Comparison of ENCODE assay signal across 19 mouse cellular contexts in genomic region chr14:123291118-123292007, GRCm38 (mm10).
DNase-seq lines count a peak whose midpoint lies in the region; ATAC-seq and TF ChIP-seq lines count a peak whose summit lies in the region.
"Had no signal": no experiment of that assay in that cellular context is flagged by ENCODE, and none has a peak within 500 bp of the region (broad histone marks: within the 10 kb centered on the region; RNA-seq: fewer than 3 reads in every experiment).

No protein-coding gene starts in this region.

- H3K27ac ChIP-seq in hindbrain, postnatal 0 days: no peak overlapping the region
- no peak overlapping the region for H3K27ac ChIP-seq in hindbrain, embryonic 13.5 days
- no peak overlapping the region for H3K27ac ChIP-seq in midbrain, embryonic 14.5 days (replicated peaks; ENCODE audit: low read depth, low read length)
- no peak overlapping the region for H3K27ac ChIP-seq in midbrain, embryonic 11.5 days (ENCODE audit: low read depth, low read length)
- H3K27ac ChIP-seq in forebrain, embryonic 16.5 days (ENCODE audit: low read length): no peak overlapping the region
- H3K27ac ChIP-seq: heart, embryonic 13.5 days; hindbrain, embryonic 10.5 days; neural tube, embryonic 13.5 days had no signal

- H3K9me3 ChIP-seq in hindbrain, postnatal 0 days (ENCODE audit: low read length): no peaks in the 10 kb centered on the region
- H3K9me3 ChIP-seq in hindbrain, embryonic 13.5 days: no peaks in the 10 kb centered on the region
- no peaks in the 10 kb centered on the region for H3K9me3 ChIP-seq in midbrain, embryonic 14.5 days (ENCODE audit: control insufficient read depth, low read length)
- no peaks in the 10 kb centered on the region for H3K9me3 ChIP-seq in midbrain, embryonic 11.5 days (ENCODE audit: control insufficient read depth, low read length)
- no peaks in the 10 kb centered on the region for H3K9me3 ChIP-seq in forebrain, embryonic 16.5 days (ENCODE audit: control insufficient read depth, low read length)
- H3K9me3 ChIP-seq: heart, embryonic 13.5 days; hindbrain, embryonic 10.5 days; neural tube, embryonic 13.5 days had no signal

- H3K36me3 ChIP-seq in hindbrain, postnatal 0 days (ENCODE audit: insufficient read depth, low read length): peaks cover 3% of the 10 kb centered on the region; the same call in 1 of the 2 replicates
- 0 out of 2 replicates have a peak, but pooled peaks cover 4% of the 10 kb centered on the region for H3K36me3 ChIP-seq in hindbrain, embryonic 13.5 days
- H3K36me3 ChIP-seq in midbrain, embryonic 14.5 days (ENCODE audit: control insufficient read depth, insufficient read depth, low read length): no peaks in the 10 kb centered on the region
- H3K36me3 ChIP-seq in midbrain, embryonic 11.5 days (ENCODE audit: control insufficient read depth, insufficient read depth, low read length): no peaks in the 10 kb centered on the region
- H3K36me3 ChIP-seq in forebrain, embryonic 16.5 days (ENCODE audit: control insufficient read depth, insufficient read depth): no peaks in the 10 kb centered on the region
- H3K36me3 ChIP-seq: heart, embryonic 13.5 days; hindbrain, embryonic 10.5 days had no signal

- no peak overlapping the region for H3K4me2 ChIP-seq in hindbrain, postnatal 0 days (ENCODE audit: low read depth, low read length)
- H3K4me2 ChIP-seq in hindbrain, embryonic 13.5 days: no peak overlapping the region
- H3K4me2 ChIP-seq in midbrain, embryonic 14.5 days (ENCODE audit: low read length): no peak overlapping the region
- no peak overlapping the region for H3K4me2 ChIP-seq in midbrain, embryonic 11.5 days
- no peak overlapping the region for H3K4me2 ChIP-seq in forebrain, embryonic 16.5 days (ENCODE audit: low read length)
- H3K4me2 ChIP-seq: heart, embryonic 13.5 days; lung, embryonic 14.5 days; neural tube, embryonic 13.5 days had no signal

- no peak overlapping the region for H3K4me3 ChIP-seq in hindbrain, postnatal 0 days (ENCODE audit: low read length)
- H3K4me3 ChIP-seq in hindbrain, embryonic 13.5 days: no peak overlapping the region
- H3K4me3 ChIP-seq in midbrain, embryonic 14.5 days (replicated peaks; ENCODE audit: low read depth, low read length): no peak overlapping the region
- no peak overlapping the region for H3K4me3 ChIP-seq in midbrain, embryonic 11.5 days (ENCODE audit: low read depth, low read length)
- no peak overlapping the region for H3K4me3 ChIP-seq in forebrain, embryonic 16.5 days (replicated peaks; ENCODE audit: low read length)
- H3K4me3 ChIP-seq: heart, embryonic 13.5 days; hindbrain, embryonic 10.5 days; neural tube, embryonic 13.5 days had no signal

- no peaks in the 10 kb centered on the region for H3K4me1 ChIP-seq in hindbrain, postnatal 0 days (ENCODE audit: insufficient read depth, low read length)
- no peaks in the 10 kb centered on the region for H3K4me1 ChIP-seq in hindbrain, embryonic 13.5 days (replicated peaks)
- H3K4me1 ChIP-seq in midbrain, embryonic 14.5 days (ENCODE audit: control insufficient read depth, insufficient read depth, low read length): no peaks in the 10 kb centered on the region
- no peaks in the 10 kb centered on the region for H3K4me1 ChIP-seq in midbrain, embryonic 11.5 days (ENCODE audit: control insufficient read depth, insufficient read depth, low read length)
- no peaks in the 10 kb centered on the region for H3K4me1 ChIP-seq in forebrain, embryonic 16.5 days (replicated peaks; ENCODE audit: control insufficient read depth, insufficient read depth, low read length)
- H3K4me1 ChIP-seq: heart, embryonic 13.5 days; hindbrain, embryonic 10.5 days; neural tube, embryonic 13.5 days had no signal

- no peaks in the 10 kb centered on the region for H3K27me3 ChIP-seq in hindbrain, postnatal 0 days (ENCODE audit: insufficient read depth, low read length)
- H3K27me3 ChIP-seq in hindbrain, embryonic 13.5 days: no peaks in the 10 kb centered on the region
- no peaks in the 10 kb centered on the region for H3K27me3 ChIP-seq in midbrain, embryonic 14.5 days (ENCODE audit: control insufficient read depth, insufficient read depth, low read length)
- no peaks in the 10 kb centered on the region for H3K27me3 ChIP-seq in midbrain, embryonic 11.5 days (ENCODE audit: control insufficient read depth, insufficient read depth, low read length)
- no peaks in the 10 kb centered on the region for H3K27me3 ChIP-seq in forebrain, embryonic 16.5 days (replicated peaks; ENCODE audit: control insufficient read depth, insufficient read depth, low read length)
- H3K27me3 ChIP-seq: heart, embryonic 13.5 days; neural tube, embryonic 13.5 days had no signal

- ATAC-seq in cerebellum, adult (ENCODE audit: insufficient number of reproducible peaks, low FRiP score, low TSS enrichment): no peak
- no peak for ATAC-seq in hindbrain, postnatal 0 days
- ATAC-seq in hindbrain, embryonic 13.5 days (ENCODE audit: low FRiP score): no peak
- no peak for ATAC-seq in midbrain, embryonic 14.5 days (ENCODE audit: low FRiP score, low TSS enrichment)
- ATAC-seq in midbrain, embryonic 11.5 days (ENCODE audit: low FRiP score): no peak
- ATAC-seq in forebrain, embryonic 16.5 days: peak; percentile 64
- ATAC-seq in CD4-positive, CD25-positive, alpha-beta regulatory T cell, adult 4 months: no peak
- ATAC-seq: inflammation-experienced regulatory T-cells, adult 6 months had no signal

- no peak overlapping the region for H3K9ac ChIP-seq in hindbrain, postnatal 0 days (replicated peaks; ENCODE audit: low read length)
- H3K9ac ChIP-seq in hindbrain, embryonic 13.5 days: no peak overlapping the region
- H3K9ac ChIP-seq in midbrain, embryonic 14.5 days (replicated peaks; ENCODE audit: low read length): no peak overlapping the region
- H3K9ac ChIP-seq in midbrain, embryonic 11.5 days (ENCODE audit: low read length): no peak overlapping the region
- no peak overlapping the region for H3K9ac ChIP-seq in forebrain, embryonic 16.5 days (replicated peaks; ENCODE audit: low read depth, low read length)
- H3K9ac ChIP-seq: heart, embryonic 13.5 days; lung, embryonic 14.5 days; neural tube, embryonic 13.5 days had no signal

- no peak for TF ChIP-seq CTCF in hindbrain, postnatal 0 days (IDR thresholded peaks at IDR 0.05; ENCODE audit: low read depth)

- 81% methylated on average over 4 of the region's 4 CpGs for WGBS in hindbrain, postnatal 0 days
- WGBS in hindbrain, embryonic 13.5 days: 87% methylated on average over 4 of the region's 4 CpGs
- WGBS in midbrain, embryonic 14.5 days: 90% methylated on average over 4 of the region's 4 CpGs
- WGBS in midbrain, embryonic 11.5 days: 86% methylated on average over 4 of the region's 4 CpGs
- 53% methylated on average over 4 of the region's 4 CpGs for WGBS in forebrain, embryonic 16.5 days

- DNase-seq in cerebellum, postnatal 10 days: peak; percentile 7 to 10
- peak; percentile 11 for DNase-seq in hindbrain, postnatal 0 days (ENCODE audit: low spot score)
- DNase-seq in midbrain, embryonic 14.5 days: peak; percentile 4
- DNase-seq in midbrain, embryonic 11.5 days (ENCODE audit: low spot score, missing footprints): no peak
- DNase-seq: adrenal gland, postnatal 25 days; cerebellum, adult 9-10 months; layer of hippocampus, postnatal 36 days; liver; lung, embryonic 14.5 days; lung, postnatal 4 days; spleen, adult 18-20 months had no signal
